Mouse (Mus musculus) C2C12 (cell line): ENCODE results near the gene Pdpn. TPM values are rescaled to one million over a fixed set of nuclear protein-coding genes. Genes with fewer than 3 reads are reported as not detected.

Experiments
- H3K27me3 ChIP-seq: one replicate; pipeline ENCODE4 v1.6.1; 2011; ENCODE audit not compliant: control insufficient read depth, insufficient read depth, insufficient read length
- H3K36me3 ChIP-seq: one replicate; pipeline ENCODE4 v1.6.1; 2011; ENCODE audit not compliant: control insufficient read depth, insufficient read depth
- H3K4me3 ChIP-seq: one replicate; pipeline ENCODE4 v1.5.1; 2011; ENCODE audit warnings: mild to moderate bottlenecking, control low read depth; ENCODE audit not compliant: poor library complexity, insufficient read depth, severe bottlenecking
- H3K79me2 ChIP-seq: one replicate; pipeline ENCODE4 v1.6.1; 2011; ENCODE audit not compliant: control insufficient read depth, insufficient read depth
- H3K79me3 ChIP-seq: one replicate; pipeline ENCODE4 v1.6.1; 2011; ENCODE audit warnings: low read depth, control low read depth
- H3ac ChIP-seq: one replicate; pipeline ENCODE3; 2011; ENCODE audit warnings: low read depth; ENCODE audit not compliant: control insufficient read depth, insufficient read length
- CEBPB ChIP-seq: IDR thresholded peaks from one replicate; pipeline ENCODE4 v1.6.1; 2011; ENCODE audit warnings: low read depth, mild to moderate bottlenecking, control low read depth, moderate library complexity
- CTCF ChIP-seq: IDR thresholded peaks from one replicate; pipeline ENCODE4 v1.5.1; 2011; ENCODE audit not compliant: control insufficient read depth, insufficient read depth, insufficient read length
- FOSL1 ChIP-seq: IDR thresholded peaks from one replicate; pipeline ENCODE4 v1.8.0; 2011; ENCODE audit warnings: mild to moderate bottlenecking, low read length; ENCODE audit not compliant: poor library complexity, insufficient read depth, severe bottlenecking
- MAX ChIP-seq: IDR thresholded peaks from one replicate; pipeline ENCODE4 v1.6.1; 2011; ENCODE audit warnings: mild to moderate bottlenecking, control low read depth
- MYOD1 ChIP-seq: IDR thresholded peaks from one replicate; pipeline ENCODE4 v1.6.1; 2011; ENCODE audit warnings: low read depth; ENCODE audit not compliant: control insufficient read depth, insufficient read length
- MYOG ChIP-seq: IDR thresholded peaks from one replicate; pipeline ENCODE4 v1.6.1; 2011; ENCODE audit not compliant: control insufficient read depth, insufficient read length; ENCODE audit errors: extremely low read depth
- USF1 ChIP-seq: IDR thresholded peaks from one replicate; pipeline ENCODE4 v1.6.1; 2011; ENCODE audit warnings: low read depth, mild to moderate bottlenecking, control low read depth, moderate library complexity
- polyA plus RNA-seq: library from polyadenylated mRNA; unstranded; fragments of >200 nt; fragmentation: generic; extraction: Trizol; gene quantifications from one replicate; pipeline ENCODE4 v1.2.1, GENCODE M21; 2012; ENCODE audit warnings: missing spikeins

The Pdpn gene
- polyA plus RNA-seq, 1 experiment = 133 TPM

GRCm38 (mm10) chr4:143294324-143294723, 5.0 kb downstream of the Pdpn start:
- no peak overlapping the region for H3K4me3 ChIP-seq
- peaks cover 18% of the 10 kb centered on the region for H3K36me3 ChIP-seq
- no peaks in the 10 kb centered on the region for H3K27me3 ChIP-seq
- peaks cover 98% of the 10 kb centered on the region for H3K79me2 ChIP-seq
- peaks cover 66% of the 10 kb centered on the region for H3K79me3 ChIP-seq
- TF ChIP-seq CTCF (no peak), MYOD1 (no peak), USF1 (no peak), MAX (no peak), MYOG (no peak), CEBPB (no peak), FOSL1 (no peak)
- no peak overlapping the region for H3ac ChIP-seq

- Histone ChIP-seq H3K27me3 (no peaks in the 10 kb centered on the region), H3K79me3 (peaks cover 34% of the 10 kb centered on the region), H3K4me3 (no peak overlapping the region), H3K79me2 (peaks cover 84% of the 10 kb centered on the region), H3ac (peak overlapping the region; percentile 52), H3K36me3 (peaks cover 13% of the 10 kb centered on the region)
- TF ChIP-seq MAX = no peak
- TF ChIP-seq MYOG = no peak
- no peak for TF ChIP-seq FOSL1
- peak; percentile 87 for TF ChIP-seq CEBPB
- TF ChIP-seq MYOD1 = peak; percentile 48
- TF ChIP-seq USF1 = no peak
- no peak for TF ChIP-seq CTCF
Measured at GRCm38 (mm10) chr4:143288880-143289279, 10.5 kb downstream of the Pdpn start.

- Histone ChIP-seq H3ac (peak overlapping the region; percentile 18), H3K27me3 (no peaks in the 10 kb centered on the region), H3K36me3 (peaks cover 9% of the 10 kb centered on the region), H3K4me3 (no peak overlapping the region), H3K79me3 (peaks cover 31% of the 10 kb centered on the region), H3K79me2 (peaks cover 84% of the 10 kb centered on the region)
- no peak for TF ChIP-seq FOSL1
- no peak for TF ChIP-seq CTCF
- TF ChIP-seq MYOD1 = peak; percentile 73
- TF ChIP-seq MAX = no peak
- no peak for TF ChIP-seq USF1
- peak; percentile 83 for TF ChIP-seq CEBPB
- no peak for TF ChIP-seq MYOG
Measured at GRCm38 (mm10) chr4:143288473-143288872, 10.9 kb downstream of the Pdpn start.

GRCm38 (mm10) chr4:143287065-143287464, 12.3 kb downstream of the Pdpn start:
- no peak overlapping the region for H3K4me3 ChIP-seq
- H3ac ChIP-seq = no peak overlapping the region
- no peaks in the 10 kb centered on the region for H3K27me3 ChIP-seq
- H3K36me3 ChIP-seq = no peaks in the 10 kb centered on the region
- H3K79me3 ChIP-seq = peaks cover 23% of the 10 kb centered on the region
- TF ChIP-seq USF1 = no peak
- TF ChIP-seq MYOD1 = no peak
- no peak for TF ChIP-seq MYOG
- no peak for TF ChIP-seq CTCF
- no peak for TF ChIP-seq FOSL1
- no peak for TF ChIP-seq CEBPB
- no peak for TF ChIP-seq MAX
- peaks cover 70% of the 10 kb centered on the region for H3K79me2 ChIP-seq

- H3ac ChIP-seq = no peak overlapping the region
- H3K27me3 ChIP-seq = no peaks in the 10 kb centered on the region
- H3K4me3 ChIP-seq = no peak overlapping the region
- peaks cover 22% of the 10 kb centered on the region for H3K36me3 ChIP-seq
- H3K79me3 ChIP-seq = peaks cover 16% of the 10 kb centered on the region
- TF ChIP-seq CTCF (no peak), USF1 (no peak), CEBPB (no peak), MYOG (no peak), FOSL1 (no peak), MAX (no peak), MYOD1 (no peak)
- H3K79me2 ChIP-seq = peaks cover 56% of the 10 kb centered on the region
Measured at GRCm38 (mm10) chr4:143280166-143280565, 19.2 kb downstream of the Pdpn start.

- Histone ChIP-seq H3K79me3 (peaks cover 14% of the 10 kb centered on the region), H3K36me3 (peaks cover 28% of the 10 kb centered on the region), H3K4me3 (no peak overlapping the region), H3ac (no peak overlapping the region), H3K27me3 (no peaks in the 10 kb centered on the region), H3K79me2 (peaks cover 51% of the 10 kb centered on the region)
- TF ChIP-seq CEBPB (no peak), MAX (no peak), CTCF (no peak), MYOG (no peak)
Measured at GRCm38 (mm10) chr4:143279661-143280060, 19.7 kb downstream of the Pdpn start.
